Mouse (Mus musculus) embryo, embryonic 11 days (tissue): ENCODE data around the gene Pcsk5.

ENCODE experiments used
- DNase-seq: peaks from one replicate; pipeline ENCODE4 v3.0.0-alpha.2; 2015

Pcsk5 gene

DNA sequence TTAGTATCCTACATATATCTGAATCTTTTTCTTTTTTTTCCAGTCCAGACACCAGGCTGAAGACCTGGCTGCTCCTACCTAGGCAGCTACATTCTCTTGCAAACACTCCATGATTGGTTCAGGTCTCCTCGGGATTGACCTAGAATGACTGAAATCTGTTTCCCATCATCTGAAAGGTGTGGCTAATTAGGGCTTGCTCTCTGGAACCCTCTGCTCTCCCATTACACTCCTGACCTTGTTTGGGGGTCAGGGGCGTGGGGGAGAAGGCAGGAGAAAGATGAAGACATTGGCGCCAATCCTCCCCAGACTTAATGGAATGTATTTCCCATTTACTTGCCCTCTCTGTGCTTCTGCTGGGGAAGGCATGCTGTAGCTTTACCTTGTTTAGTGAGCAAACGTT, 366.2 kb downstream of the Pcsk5 start:
- DNase-seq: peak; percentile 43

DNA sequence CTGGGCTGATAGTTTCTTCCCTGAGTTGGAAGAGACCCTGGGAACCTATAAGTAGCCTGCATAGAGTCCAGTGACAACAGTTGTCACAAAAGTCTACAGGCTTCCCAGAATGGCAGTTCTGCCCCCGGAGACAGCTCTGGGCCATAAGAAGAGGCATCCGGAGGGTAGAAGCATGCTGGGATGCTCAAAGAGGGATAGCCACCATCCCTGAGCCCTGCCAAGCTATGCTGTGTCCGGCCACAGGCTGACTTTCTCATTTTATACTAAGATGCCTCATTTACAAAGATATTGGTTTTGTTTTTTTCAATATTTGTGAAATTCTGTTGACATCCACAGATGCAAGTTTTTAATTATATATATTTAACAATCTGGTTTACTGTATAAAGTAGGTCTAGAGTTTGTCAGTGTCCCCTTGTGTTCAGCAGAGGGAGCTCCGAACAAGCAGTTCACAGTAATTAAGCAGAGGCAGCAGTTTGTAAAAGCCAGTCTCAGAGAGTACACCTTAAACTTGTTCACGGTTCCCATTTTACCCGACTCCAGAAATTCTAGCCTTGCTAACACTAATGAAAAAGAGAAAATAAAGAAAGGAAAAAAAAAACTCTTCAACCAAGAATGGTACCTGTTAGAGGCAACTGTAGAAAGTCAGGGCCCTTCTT, 369.7 kb downstream of the Pcsk5 start:
- peak; percentile 56 for DNase-seq

DNA sequence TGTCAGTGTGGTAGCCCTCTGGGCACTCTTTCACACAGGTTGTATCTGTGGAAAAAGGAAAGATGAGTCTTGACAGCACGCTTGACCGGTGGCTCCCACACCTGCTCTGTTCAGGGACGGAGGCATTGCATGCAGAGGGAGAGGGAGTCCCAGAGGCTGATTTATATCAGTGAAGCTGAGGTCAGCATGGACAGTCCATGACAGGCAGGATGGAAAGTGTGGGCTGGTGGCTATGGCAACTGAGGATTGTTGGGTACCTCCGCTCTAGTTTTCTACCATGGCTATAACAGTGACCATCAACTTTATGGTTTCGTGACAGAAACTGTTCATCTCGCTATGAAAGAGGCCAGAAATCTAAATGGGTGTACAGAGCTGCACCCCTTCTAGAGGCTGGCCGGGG, 385.4 kb downstream of the Pcsk5 start:
- DNase-seq: no peak

DNA sequence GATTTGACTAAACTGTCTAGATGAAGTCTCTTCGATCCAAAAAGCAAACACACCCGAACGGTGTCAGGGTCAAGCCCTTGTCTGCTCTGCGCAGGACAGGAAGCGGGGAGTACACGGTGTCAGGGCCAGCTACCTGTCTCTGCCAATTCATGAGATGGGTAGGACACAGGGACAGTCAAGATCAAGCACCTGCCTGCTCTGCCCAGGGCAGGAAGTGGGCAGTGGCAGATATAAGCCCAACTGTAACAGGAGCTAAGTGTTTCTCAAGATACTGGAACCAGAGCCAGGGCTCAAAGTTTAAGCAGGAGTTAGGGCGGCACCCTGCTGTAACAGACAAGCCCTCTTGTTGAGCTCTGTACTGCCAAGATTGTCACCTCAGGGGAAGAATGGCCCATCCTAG, 393.9 kb downstream of the Pcsk5 start:
- DNase-seq: no peak

DNA sequence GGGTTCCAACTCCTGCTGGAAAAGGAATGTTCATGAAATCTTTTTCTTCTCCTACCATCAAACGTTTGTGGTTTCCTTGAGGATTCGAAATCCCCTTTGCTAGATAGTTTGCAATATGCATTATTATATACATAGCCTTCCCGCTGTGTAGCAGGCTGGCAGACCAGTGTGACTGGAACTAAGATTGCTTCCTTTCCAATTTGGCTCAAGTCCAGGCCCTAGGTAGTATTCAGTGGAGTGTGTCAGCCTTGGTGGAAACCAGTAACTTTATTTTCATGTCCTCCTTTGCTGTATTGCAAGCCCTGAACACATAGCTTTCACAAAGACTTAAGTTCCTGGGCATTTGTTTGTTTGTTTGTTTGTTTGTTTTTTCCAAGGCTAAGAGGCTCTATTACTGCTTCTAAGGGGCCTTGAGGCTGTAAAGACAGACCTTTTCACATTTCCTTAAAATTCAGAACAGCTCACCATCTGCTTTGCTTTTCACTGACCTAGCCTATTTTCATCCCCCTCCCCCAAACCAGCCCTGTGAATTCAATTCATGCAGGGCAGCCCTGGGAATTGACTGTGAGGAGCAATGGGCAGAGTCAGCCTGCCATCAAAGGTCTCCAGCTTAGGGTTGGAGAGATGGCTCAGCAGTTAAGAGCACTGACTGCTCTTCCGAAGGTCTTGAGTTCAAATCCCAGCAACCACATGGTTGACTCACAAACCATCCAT, 397.8 kb downstream of the Pcsk5 start:
- DNase-seq: peak; percentile 19

DNA sequence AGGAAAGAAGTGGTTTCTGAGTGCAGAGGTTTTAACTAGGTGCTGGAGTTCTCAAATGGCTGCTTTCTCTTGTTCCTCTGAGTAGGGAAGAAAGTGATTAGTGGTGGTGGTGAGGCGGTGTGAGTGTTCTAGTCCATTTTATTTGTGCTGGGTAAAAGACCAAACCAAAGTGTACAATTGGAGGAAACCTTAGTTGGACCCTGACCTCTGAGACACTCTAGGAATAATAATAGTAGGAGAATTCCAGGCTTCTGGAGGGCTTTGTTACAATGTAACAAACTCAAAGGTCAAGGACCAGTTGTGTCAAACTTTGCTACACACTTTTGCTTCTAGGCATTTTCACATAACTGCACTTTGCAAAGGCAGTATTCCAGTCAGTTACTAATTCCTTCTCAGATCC, 400.8 kb downstream of the Pcsk5 start:
- DNase-seq: no peak

DNA sequence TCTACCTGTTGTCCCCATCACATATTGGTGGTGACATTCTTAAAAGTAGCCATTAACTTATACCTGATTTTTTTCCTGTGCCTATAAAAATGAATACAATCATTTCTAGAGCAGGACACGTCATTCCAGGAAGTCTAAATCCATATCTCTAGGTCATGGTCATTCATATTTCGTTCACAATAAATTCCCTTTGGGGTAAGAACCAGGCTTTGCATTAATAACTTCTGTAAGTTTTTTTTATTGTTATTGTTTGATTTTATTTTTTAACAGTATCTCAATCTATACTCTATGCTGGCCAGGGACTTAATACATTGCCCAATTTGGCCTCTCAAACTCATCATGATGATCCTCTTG, 408.9 kb downstream of the Pcsk5 start:
- no peak for DNase-seq

DNA sequence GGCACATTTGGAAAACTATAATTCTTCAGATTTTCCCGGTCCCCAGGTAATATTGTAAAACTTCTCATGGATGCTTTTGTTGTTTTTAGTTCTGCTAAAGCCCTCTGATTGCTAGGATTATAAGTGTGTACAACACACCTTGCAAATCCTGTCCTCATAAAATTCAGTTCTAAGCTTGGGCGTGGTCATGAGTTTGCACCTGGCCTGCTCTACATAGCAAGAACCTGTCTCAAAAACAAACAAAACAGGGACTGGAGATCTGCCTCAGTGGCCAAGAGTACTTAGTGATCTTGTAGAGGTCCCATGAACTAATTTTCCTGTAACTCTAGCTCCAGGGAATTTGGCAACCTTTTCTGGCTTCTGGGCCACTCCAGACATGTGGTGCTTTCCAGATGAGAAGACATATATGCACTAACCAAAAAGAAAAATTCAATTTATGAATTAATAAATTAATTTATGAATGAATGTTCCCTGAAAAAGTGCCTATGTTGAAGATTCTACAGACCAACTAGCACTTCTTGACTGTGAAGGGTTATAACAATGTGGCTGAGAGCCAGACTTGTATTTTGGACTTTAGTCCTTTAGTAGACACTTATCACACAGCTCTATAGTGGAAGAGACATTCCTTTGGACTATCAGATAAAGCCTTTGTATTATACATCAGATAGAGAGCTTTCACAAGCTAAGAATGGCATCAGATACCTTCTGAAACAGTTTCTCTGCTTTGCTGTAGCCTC, 409.4 kb downstream of the Pcsk5 start:
- no peak for DNase-seq

DNA sequence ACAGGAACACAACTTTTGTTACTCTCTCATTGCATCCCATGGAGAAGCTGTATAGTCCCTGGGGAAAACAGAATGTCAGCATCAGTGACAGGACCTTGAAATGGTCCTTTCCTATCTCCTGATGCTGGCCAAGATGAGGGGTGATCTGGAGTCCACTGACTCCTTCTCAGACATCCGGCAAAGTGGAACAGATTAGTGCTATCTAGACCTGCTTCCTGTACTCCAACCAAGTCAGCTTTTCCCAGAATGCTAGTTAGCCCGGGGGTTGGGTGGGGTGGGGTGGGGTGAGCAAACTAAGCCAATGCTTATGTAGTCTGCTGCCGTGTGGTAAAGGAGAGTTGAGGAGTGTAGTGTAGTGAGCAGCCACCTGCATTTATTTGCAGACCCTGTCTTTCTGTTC, 414.1 kb downstream of the Pcsk5 start:
- DNase-seq: no peak

DNA sequence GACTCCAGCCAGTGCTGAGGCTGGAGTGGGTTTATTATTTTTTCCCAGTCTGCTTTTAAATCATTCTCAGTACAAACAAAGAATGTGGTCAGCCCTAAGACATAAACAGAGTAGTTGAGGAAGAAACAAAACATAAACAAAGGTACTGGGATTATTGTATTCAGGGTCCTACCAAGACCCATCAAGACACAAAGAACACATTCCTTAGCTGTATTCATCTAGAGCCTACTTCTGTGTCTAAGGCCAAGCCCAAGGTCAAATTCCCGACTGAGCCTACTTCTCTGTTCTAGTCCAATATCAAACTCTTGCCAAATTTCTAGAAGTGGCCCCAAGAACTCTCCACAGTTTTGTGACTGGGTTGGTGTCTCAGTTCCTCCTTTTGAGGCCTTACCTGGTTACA, 419.6 kb downstream of the Pcsk5 start:
- DNase-seq: no peak

DNA sequence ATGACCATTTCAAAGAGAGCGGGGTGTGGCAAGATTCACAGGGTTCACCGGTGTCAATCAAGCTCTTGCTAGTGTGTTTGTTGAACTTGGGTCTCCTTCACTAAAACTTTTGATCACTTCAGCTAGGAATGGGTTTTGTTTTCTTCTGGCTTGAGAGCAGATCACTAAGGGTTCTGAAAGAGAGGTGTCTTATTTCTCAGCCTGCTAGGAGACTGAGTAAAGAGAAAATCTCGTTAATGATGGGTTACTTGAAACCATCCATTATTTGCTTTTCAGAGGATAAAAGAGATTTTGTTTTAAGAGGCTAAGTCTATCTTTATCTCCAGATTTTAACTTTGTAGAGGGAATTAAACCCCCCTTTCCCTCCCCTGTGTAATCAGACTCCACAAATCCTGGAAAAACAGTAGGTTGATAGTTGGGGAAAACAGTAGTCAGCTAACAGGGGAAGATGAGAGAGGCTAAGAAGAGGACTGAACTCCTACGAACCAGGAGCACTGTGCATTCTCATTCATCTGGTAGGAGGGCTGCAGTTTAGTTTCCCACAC, 424.4 kb downstream of the Pcsk5 start:
- DNase-seq: no peak

DNA sequence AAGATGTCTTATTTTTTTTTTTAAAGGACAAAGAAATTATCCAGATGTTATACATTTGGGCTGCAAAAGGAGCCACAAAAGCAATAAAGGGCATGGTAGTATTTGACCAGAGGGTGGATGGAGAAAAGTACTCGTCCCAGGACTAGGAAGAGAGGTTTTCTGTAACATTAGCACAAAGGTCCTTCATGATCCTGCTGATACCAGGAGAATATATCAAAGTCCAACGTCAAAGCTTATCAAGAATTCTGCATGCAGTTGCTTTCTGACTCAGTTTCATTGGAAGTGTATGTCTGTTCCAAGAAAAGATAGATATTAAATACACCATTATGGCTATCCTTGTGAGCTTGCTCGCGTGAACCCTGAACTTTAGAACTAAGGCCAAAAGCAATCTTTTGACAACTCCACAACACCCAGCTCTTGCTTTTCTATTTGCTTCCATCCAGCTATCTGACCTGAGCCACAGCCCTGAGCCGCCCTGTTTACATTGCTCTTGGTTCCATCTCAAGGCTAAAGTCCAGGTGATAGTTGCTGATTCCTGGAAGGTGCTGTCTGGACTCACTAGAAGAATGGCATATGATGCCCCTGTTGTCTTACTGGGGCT, 426.9 kb downstream of the Pcsk5 start:
- no peak for DNase-seq

DNA sequence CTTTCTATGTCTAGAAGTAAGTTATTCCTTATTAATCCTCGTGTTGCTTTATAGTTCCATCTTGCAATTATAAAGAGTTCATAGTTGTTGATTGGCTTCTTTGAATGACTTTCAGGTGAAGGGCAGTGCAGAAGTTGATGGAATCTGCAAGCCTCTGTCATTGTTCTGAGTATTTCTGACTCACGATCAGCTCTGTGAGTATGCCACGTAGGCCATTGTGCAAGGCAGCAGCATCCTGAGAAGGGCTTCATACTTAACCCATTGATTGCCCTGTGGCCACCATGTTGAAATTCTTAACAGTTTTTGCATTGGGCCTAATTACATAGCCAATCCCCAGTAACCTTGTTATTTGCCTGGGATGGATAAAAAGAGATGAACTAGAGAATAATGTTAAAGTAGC, 428.1 kb downstream of the Pcsk5 start:
- DNase-seq: no peak

DNA sequence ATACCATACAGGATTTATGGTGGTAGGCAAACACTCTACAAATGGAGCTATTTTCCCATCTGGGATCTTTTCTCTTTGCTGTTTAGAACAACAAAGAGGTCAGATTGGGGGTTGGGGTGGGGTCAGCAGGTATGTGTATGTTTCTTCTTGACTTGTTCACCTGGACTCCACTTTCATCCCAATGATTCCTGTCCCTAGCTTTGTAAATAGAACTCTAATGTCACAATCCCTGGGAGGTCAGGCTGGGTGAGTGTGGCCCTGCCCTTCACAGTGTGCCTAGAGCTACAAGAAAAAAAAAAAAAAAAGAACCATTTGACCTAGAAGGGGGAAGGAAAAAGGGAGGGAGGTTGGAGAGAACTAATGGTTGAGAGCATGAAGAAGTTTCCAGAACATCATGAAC, 428.8 kb downstream of the Pcsk5 start:
- DNase-seq: no peak

DNA sequence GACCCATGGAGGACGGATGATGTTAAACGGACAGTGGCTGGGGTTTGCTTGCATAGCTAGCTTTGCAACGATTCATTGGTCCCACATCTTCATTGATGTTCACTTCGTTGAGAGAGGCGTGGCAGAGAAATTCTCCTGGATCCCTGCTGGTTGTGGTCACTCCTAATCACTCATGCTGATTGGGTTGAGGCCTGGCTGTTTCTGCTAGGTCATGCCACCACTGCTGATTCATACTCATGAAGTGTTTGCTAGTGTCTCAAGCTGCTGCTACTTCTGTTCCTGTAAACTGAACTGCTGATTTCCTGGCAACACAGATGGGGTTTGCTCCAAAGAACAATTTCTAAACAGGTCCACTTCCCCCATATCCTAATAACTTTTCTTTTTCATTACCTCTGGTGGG, 430.6 kb downstream of the Pcsk5 start:
- DNase-seq: no peak

DNA sequence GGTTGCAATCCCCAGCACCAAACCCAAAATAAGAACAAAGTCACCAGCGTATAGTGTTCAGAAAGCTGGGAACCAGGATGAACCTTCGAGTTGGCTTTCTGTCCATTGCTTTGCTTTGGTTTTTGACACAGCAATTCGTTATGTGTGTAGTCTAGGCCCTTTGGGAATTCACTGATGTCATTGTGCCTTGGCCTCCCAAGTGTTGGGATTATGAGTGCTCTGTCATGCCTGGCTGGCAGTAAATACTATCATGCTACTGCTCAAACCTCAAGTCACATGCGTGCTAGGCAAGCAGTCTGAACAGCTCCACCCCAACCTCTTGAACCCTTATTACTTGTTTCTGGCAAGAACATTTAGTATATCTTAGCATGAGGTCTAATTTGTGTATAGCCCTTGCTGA, 434.3 kb downstream of the Pcsk5 start:
- no peak for DNase-seq

DNA sequence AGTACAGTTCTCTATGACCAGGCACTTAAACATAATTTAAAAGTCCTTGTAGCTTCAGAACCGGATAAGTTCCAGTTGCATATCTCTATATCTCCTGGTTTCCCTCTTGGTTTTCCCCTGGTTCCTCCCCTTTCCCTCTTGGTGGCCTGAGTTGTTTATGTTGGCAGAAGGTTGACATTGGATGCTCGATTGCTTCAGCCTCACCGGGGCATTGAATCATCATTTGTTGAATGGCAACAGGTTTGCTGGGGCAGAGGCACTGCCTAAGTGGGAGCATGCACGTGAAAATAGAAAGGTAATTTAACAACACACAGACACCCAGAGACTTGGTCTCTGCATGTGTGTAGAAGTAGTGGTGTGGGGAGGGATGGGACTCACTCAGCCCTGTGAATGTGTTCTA, 436.9 kb downstream of the Pcsk5 start:
- no peak for DNase-seq

DNA sequence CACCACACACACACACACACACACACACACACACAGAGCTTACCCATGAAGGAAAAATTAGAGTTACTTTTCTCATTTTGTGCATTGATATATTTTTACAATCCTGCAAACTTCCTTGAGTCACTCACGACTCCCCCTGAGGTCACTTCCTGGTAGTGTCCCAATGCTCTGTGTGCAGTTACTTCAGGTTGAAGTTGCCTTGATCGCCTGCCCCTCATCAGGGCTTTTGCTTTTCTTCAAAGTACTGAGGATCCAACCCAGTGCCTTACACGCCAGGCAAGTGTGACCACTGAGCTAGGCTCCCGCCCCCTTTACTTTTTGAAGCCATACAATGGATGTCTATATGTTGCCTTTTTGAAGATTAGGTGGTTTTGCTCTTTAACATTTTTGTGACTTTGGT, 437.5 kb downstream of the Pcsk5 start:
- no peak for DNase-seq

DNA sequence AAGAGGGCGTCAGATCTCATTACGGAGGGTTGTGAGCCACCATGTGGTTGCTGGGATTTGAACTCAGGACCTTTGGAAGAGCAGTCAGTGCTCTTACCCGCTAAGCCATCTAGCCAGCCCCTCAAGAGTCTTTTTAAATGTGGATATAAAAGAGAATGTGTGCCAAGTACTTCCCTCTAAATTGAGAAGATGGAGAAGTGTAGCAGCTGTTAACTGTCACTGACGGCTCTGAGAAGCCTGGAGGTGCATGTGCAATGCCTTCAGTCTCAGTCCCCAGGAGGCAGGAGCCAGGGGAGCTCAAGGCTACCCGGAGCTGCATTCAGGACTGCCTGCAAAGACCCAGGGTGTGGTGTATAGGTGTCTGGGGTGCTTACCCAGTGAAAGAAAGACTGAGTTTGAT, 439.5 kb downstream of the Pcsk5 start:
- no peak for DNase-seq

DNA sequence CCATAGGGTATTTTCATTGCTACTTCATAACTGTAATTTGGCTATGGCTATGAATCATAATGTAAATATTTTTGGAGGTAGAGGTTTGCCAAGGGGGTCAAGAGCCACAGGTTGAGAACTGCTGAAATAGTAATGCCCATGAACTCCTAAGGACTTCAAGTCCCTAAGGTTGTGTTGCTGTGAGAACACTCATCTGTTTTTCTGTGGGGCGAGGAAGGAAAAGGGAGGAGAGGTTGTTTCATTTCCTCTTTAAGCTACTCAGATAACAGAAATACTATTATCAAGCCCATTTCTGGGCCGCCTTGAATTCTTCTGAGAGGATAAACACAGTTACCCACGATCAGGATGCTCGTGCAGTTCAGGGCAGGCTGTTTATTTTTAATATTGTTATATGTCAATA, 440.6 kb downstream of the Pcsk5 start:
- no peak for DNase-seq

DNA sequence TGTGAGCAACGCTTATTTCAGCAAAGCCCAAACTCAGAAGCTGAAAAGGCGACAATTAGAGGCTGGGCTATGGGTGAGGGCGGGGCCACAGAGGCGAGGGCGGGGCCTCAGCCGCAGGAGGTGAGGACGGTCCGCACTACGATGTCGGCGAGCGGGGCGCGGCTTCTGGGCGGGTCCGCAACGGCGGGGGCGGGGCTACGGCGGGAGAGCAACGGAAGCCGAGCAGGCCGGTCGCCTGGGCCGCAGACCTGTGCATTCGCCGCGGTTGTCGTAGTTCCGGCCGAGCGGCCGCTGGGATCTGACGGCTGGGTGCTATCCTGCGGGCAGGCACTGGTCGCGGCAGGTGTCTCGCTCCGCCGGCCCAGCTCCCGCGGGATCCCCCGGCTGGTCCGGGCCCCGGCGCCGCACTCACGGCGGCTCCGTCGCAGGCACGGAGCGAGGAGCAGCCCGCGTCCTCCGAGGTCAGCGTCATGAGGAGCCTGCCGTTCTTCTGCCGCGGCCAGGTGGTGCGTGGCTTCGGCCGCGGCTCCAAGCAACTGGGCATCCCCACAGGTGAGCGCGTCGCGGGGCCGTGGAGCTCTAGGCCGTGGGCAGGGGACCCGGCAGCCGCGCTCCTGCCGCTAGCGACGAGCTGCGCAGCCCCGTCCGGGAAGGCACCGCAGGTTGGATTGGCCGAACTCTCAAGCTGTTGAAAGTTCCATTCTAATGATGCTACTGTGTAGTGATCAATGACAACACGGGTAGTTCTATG, 443.4 kb downstream of the Pcsk5 start, which contains the start of gene Rfk:
Rfk (plus strand) TSS at position 203 of the 751 bp plus-strand sequence.
- peak; percentile 95 for DNase-seq

DNA sequence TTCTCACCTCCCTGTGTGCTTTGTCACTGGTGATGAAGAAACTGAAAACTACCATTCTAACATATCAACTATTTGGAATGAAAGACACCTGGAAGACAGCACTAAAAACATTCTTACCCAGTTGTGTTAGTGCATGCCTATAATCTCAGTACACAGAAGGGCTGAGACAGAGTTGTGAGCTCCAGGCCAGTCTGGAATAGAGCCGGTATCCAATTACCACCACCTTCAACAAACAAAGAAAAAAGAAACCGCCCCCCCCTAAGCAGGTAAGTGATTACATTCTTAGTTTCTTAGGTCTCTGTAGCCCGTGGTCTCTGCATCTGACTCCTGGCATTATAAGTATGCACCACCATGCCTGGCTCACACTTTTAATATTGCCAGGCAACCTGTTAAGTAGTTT, 444.6 kb downstream of the Pcsk5 start:
- DNase-seq: no peak

DNA sequence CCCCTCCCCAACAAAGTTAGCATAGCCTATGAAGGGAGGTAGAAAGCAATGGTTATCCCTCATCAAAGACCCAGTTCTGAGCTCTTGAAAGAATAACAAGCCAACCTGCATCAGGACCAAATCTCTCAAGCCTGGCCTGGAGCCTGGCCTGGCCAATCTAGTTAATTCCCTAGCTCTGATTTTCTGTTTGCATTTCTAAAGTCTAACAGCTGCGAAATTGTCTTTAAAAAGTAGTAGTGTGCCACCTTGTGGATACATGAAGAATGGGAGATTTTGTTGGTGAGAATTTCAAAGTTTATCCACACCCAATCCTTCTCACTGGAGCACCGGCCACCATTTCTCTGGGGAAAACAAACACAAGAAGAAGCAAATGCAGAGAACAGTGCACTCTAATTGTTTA, 449.0 kb downstream of the Pcsk5 start:
- DNase-seq: peak; percentile 69
